Mouse (Mus musculus) neural tube, embryonic 13.5 days (tissue): Measurements from ENCODE around the gene Prkra. TPM values are rescaled to one million over a fixed set of nuclear protein-coding genes. Genes with fewer than 3 reads are reported as not detected.
A peak's percentile ranks its signal among the peaks of the same experiment; 100 is the strongest.
"Not testable (repeated sequence)": the region's sequence is repeated elsewhere in the genome, so short reads cannot be mapped to it uniquely, and the experiment has no call there.

ENCODE experiments used
- ATAC-seq: fragments of 200-750 bp; cut with Nextera tagmentation; 2 replicates; pipeline ENCODE4 v1.8.0; 2017; ENCODE audit warnings: low read depth, mild to moderate bottlenecking, moderate TSS enrichment, moderate library complexity
- H3K27ac ChIP-seq: fragments of 300-500 bp; sonication (generic); replicated peaks from 2 replicates; pipeline ENCODE4 v1.5.1; 2015; ENCODE audit warnings: moderate library complexity, mild to moderate bottlenecking, inconsistent platforms
- H3K27me3 ChIP-seq: fragments of 300-500 bp; sonication (generic); 2 replicates; pipeline ENCODE4 v1.6.1; 2015; ENCODE audit warnings: mild to moderate bottlenecking, inconsistent platforms
- H3K36me3 ChIP-seq: fragments of 300-500 bp; sonication (generic); 2 replicates; pipeline ENCODE4 v1.6.1; 2015; ENCODE audit warnings: mild to moderate bottlenecking, inconsistent platforms
- H3K4me1 ChIP-seq: fragments of 300-500 bp; sonication (generic); replicated peaks from 2 replicates; pipeline ENCODE4 v1.6.1; 2015; ENCODE audit warnings: inconsistent platforms
- H3K4me2 ChIP-seq: fragments of 300-500 bp; sonication (generic); 2 replicates; pipeline ENCODE4 v1.6.1; 2015; ENCODE audit warnings: inconsistent platforms, mild to moderate bottlenecking, moderate library complexity
- H3K4me3 ChIP-seq: fragments of 300-500 bp; sonication (generic); 2 replicates; pipeline ENCODE4 v1.5.1; 2015; ENCODE audit warnings: mild to moderate bottlenecking, inconsistent platforms
- H3K9ac ChIP-seq: fragments of 300-500 bp; sonication (generic); 2 replicates; pipeline ENCODE4 v1.6.1; 2015; ENCODE audit warnings: moderate library complexity, mild to moderate bottlenecking, inconsistent platforms
- H3K9me3 ChIP-seq: fragments of 300-500 bp; sonication (generic); 2 replicates; pipeline ENCODE4 v1.6.1; 2016; ENCODE audit warnings: inconsistent platforms
- WGBS: fragments of 180-500 bp; shearing (Covaris S2); methylation state at CpG from one replicate; pipeline ENCODE4 v1.1.7; 2015; 5-methylcytosine and 5-hydroxymethylcytosine counted together
- polyA plus RNA-seq: library from polyadenylated mRNA; unstranded; fragments of >200 nt; fragmentation: Nextera tagmentation; extraction: Ambion mirVana; gene quantifications from 2 replicates; pipeline ENCODE4 v1.2.1, GENCODE M21; 2015

Gene Prkra
- polyA plus RNA-seq, 1 experiment from 2014 or later = 96.6 TPM

GRCm38 (mm10) chr2:76653070-76653469 lies 5.3 kb upstream of the Prkra start:
- Histone ChIP-seq H3K4me3 (no peak overlapping the region), H3K36me3 (no peaks in the 10 kb centered on the region), H3K9ac (no peak overlapping the region), H3K4me2 (no peak overlapping the region), H3K9me3 (no peaks in the 10 kb centered on the region), H3K27me3 (no peaks in the 10 kb centered on the region), H3K27ac (no peak overlapping the region), H3K4me1 (peaks cover 6% of the 10 kb centered on the region; the same call in 1 of the 2 replicates)
- WGBS = 97% methylated on average over 4 of the region's 4 CpGs
- no peak for ATAC-seq

- H3K9me3 ChIP-seq = no peaks in the 10 kb centered on the region
- peak; percentile 48 for ATAC-seq
- H3K4me1 ChIP-seq = peaks cover 25% of the 10 kb centered on the region
- WGBS = 34% methylated on average over 13 of the region's 13 CpGs
- H3K9ac ChIP-seq = peak overlapping the region; percentile 71
- peak overlapping the region; percentile 82 for H3K4me3 ChIP-seq
- H3K36me3 ChIP-seq = peaks cover 6% of the 10 kb centered on the region
- H3K27ac ChIP-seq = peak overlapping the region; percentile 94
- H3K27me3 ChIP-seq = no peaks in the 10 kb centered on the region
- peak overlapping the region; percentile 75 for H3K4me2 ChIP-seq
These were observed 889 bp upstream of the Prkra start for GRCm38 (mm10) chr2:76648666-76649141.

GRCm38 (mm10) chr2:76647441-76647869 lies 360 bp downstream of the Prkra start:
- no peaks in the 10 kb centered on the region for H3K27me3 ChIP-seq
- H3K4me3 ChIP-seq = peak overlapping the region; percentile 82
- ATAC-seq = peak; percentile 65
- H3K4me1 ChIP-seq = peaks cover 25% of the 10 kb centered on the region
- no peaks in the 10 kb centered on the region for H3K9me3 ChIP-seq
- under 1% methylated on average over 27 of the region's 32 CpGs for WGBS
- peaks cover 16% of the 10 kb centered on the region for H3K36me3 ChIP-seq
- peak overlapping the region; percentile 94 for H3K27ac ChIP-seq
- peak overlapping the region; percentile 75 for H3K4me2 ChIP-seq
- peak overlapping the region; percentile 87 for H3K9ac ChIP-seq

- Histone ChIP-seq H3K36me3 (peaks cover 49% of the 10 kb centered on the region), H3K27me3 (no peaks in the 10 kb centered on the region), H3K4me1 (peaks cover 24% of the 10 kb centered on the region), H3K4me3 (no peak overlapping the region), H3K4me2 (no peak overlapping the region), H3K9me3 (no peaks in the 10 kb centered on the region), H3K27ac (no peak overlapping the region), H3K9ac (no peak overlapping the region)
- ATAC-seq = no peak
These were observed 4.0 kb downstream of the Prkra start for GRCm38 (mm10) chr2:76643801-76644200.

GRCm38 (mm10) chr2:76639637-76640036 lies 8.2 kb downstream of the Prkra start:
- no peaks in the 10 kb centered on the region; the same call in 1 of the 2 replicates for H3K4me1 ChIP-seq
- H3K27ac ChIP-seq = no peak overlapping the region
- no peaks in the 10 kb centered on the region for H3K9me3 ChIP-seq
- no peaks in the 10 kb centered on the region for H3K27me3 ChIP-seq
- WGBS = 95% methylated on average over 2 of the region's 2 CpGs
- H3K4me3 ChIP-seq = no peak overlapping the region
- H3K36me3 ChIP-seq = peaks cover 84% of the 10 kb centered on the region
- no peak overlapping the region for H3K9ac ChIP-seq
- ATAC-seq = no peak
- no peak overlapping the region for H3K4me2 ChIP-seq

- no peak for ATAC-seq
- no peaks in the 10 kb centered on the region for H3K27me3 ChIP-seq
These were observed 16.2 kb downstream of the Prkra start for GRCm38 (mm10) chr2:76631600-76631999.

GRCm38 (mm10) chr2:76630293-76630692 lies 17.5 kb downstream of the Prkra start:
- H3K27ac ChIP-seq = no peak overlapping the region
- H3K4me1 ChIP-seq = no peaks in the 10 kb centered on the region
- WGBS = 94% methylated on average over 12 of the region's 12 CpGs
- H3K27me3 ChIP-seq = no peaks in the 10 kb centered on the region
- H3K4me3 ChIP-seq = no peak overlapping the region
- H3K36me3 ChIP-seq = peaks cover 93% of the 10 kb centered on the region
- peaks cover 5% of the 10 kb centered on the region; the same call in 1 of the 2 replicates for H3K9me3 ChIP-seq
- H3K9ac ChIP-seq = no peak overlapping the region
- no peak overlapping the region for H3K4me2 ChIP-seq
- no peak for ATAC-seq

More at GRCm38 (mm10) chr2:76631600-76631999, 16.2 kb downstream of the Prkra start:
- Histone ChIP-seq H3K36me3 (peaks cover 93% of the 10 kb centered on the region), H3K4me1 (no peaks in the 10 kb centered on the region), H3K9me3 (no peaks in the 10 kb centered on the region), H3K4me3 (no peak overlapping the region), H3K27ac (no peak overlapping the region), H3K9ac (no peak overlapping the region), H3K4me2 (no peak overlapping the region)
- WGBS = 85% methylated on average over 4 of the region's 4 CpGs

GRCm38 (mm10) chr2:76622316-76622715 lies 25.5 kb downstream of the Prkra start:
- H3K36me3 ChIP-seq = peaks cover 49% of the 10 kb centered on the region
- H3K9me3 ChIP-seq, ATAC-seq, H3K4me2 ChIP-seq, H3K27me3 ChIP-seq, H3K4me3 ChIP-seq, H3K4me1 ChIP-seq, H3K9ac ChIP-seq, H3K27ac ChIP-seq: not testable (repeated sequence)
- WGBS = 98% methylated on average over 2 of the region's 2 CpGs

GRCm38 (mm10) chr2:76621724-76622123 lies 26.1 kb downstream of the Prkra start:
- WGBS = 80% methylated on average over 1 of the region's 1 CpGs
- Histone ChIP-seq H3K4me1 (no peaks in the 10 kb centered on the region), H3K27ac (no peak overlapping the region), H3K4me3 (no peak overlapping the region), H3K27me3 (no peaks in the 10 kb centered on the region), H3K9me3 (peaks cover 5% of the 10 kb centered on the region; the same call in 1 of the 2 replicates), H3K36me3 (peaks cover 44% of the 10 kb centered on the region), H3K4me2 (no peak overlapping the region), H3K9ac (no peak overlapping the region)
- no peak; the same call in 1 of the 2 replicates for ATAC-seq

GRCm38 (mm10) chr2:76620188-76620587 lies 27.6 kb downstream of the Prkra start:
- Histone ChIP-seq H3K9me3 (no peaks in the 10 kb centered on the region), H3K4me3 (no peak overlapping the region), H3K4me1 (no peaks in the 10 kb centered on the region), H3K27me3 (no peaks in the 10 kb centered on the region), H3K4me2 (no peak overlapping the region), H3K9ac (no peak overlapping the region), H3K27ac (no peak overlapping the region), H3K36me3 (peaks cover 29% of the 10 kb centered on the region)
- 92% methylated on average over 5 of the region's 5 CpGs for WGBS
- no peak for ATAC-seq

- no peaks in the 10 kb centered on the region for H3K9me3 ChIP-seq
- ATAC-seq = 0 out of 2 replicates have a peak, but pooled peaks have one; percentile 45
- 39% methylated on average over 1 of the region's 1 CpGs for WGBS
These were observed 29.7 kb downstream of the Prkra start for GRCm38 (mm10) chr2:76618078-76618477.

GRCm38 (mm10) chr2:76611996-76612395 lies 35.8 kb downstream of the Prkra start:
- Histone ChIP-seq H3K4me1 (no peaks in the 10 kb centered on the region), H3K27me3 (no peaks in the 10 kb centered on the region), H3K4me3 (no peak overlapping the region), H3K9me3 (no peaks in the 10 kb centered on the region), H3K4me2 (no peak overlapping the region), H3K9ac (no peak overlapping the region), H3K27ac (no peak overlapping the region), H3K36me3 (no peaks in the 10 kb centered on the region)
- WGBS = 89% methylated on average over 3 of the region's 3 CpGs
- no peak for ATAC-seq

More at GRCm38 (mm10) chr2:76618078-76618477, 29.7 kb downstream of the Prkra start:
- Histone ChIP-seq H3K4me2 (no peak overlapping the region), H3K27ac (no peak overlapping the region), H3K4me3 (no peak overlapping the region), H3K9ac (no peak overlapping the region), H3K4me1 (no peaks in the 10 kb centered on the region), H3K27me3 (no peaks in the 10 kb centered on the region), H3K36me3 (peaks cover 9% of the 10 kb centered on the region; the same call in 1 of the 2 replicates)
